Mouse (Mus musculus) heart, postnatal 25 days (tissue): Measurements from ENCODE around the gene Patl2. TPM values are rescaled to one million over a fixed set of nuclear protein-coding genes. Genes with fewer than 3 reads are reported as not detected.
A peak's percentile ranks its signal among the peaks of the same experiment; 100 is the strongest.
"Not testable (repeated sequence)": the region's sequence is repeated elsewhere in the genome, so short reads cannot be mapped to it uniquely, and the experiment has no call there.

Experiments
- DNase-seq: peaks from one replicate; pipeline ENCODE4 v3.0.0; 2022; ENCODE audit warnings: low spot score
- intact Hi-C: fragments of 180-260 bp; cut with DNase I; formaldehyde crosslinking; loops from one replicate; pipeline ENCODE4 v1.15.1; 2025
- total RNA-seq, 2 experiments: library from RNA; stranded (reverse); gene quantifications; 2 replicates each; pipeline ENCODE4 v1.2.3; 2021

Patl2 gene
- not detected for total RNA-seq

GRCm38 (mm10) chr2:122186106-122186505 lies at the start of gene Patl2, which contains the start of gene Terb2:
Gene Patl2 (minus strand): TSS chr2:122186189.
Gene Terb2 (plus strand): TSS chr2:122186272.
- DNase-seq, result no peak

DNA sequence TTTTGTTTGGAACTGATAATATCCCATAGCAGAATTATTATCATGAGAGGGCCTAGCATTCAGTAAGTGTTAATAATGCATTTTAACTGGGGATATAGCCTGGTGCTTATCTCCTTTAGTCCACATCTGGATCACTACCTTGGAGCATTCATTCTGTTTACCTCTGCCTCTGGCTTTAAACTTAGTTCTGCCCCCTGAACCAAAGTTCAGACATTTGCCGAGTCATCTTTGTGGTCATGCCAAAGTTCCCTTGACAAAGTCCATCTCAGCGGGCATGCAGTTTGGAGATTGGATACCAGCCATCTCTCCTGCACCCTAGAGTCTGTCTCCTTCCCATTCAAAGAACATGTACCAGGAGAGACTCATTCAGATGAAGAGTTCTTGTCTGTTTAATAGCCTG lies 49.4 kb upstream of the Patl2 start:
- DNase-seq, result no peak
- intact Hi-C loops, result no loop called here

More at GRCm38 (mm10) chr2:122186106-122186505, at the start of gene Patl2, which contains the start of gene Terb2:
- intact Hi-C loops, result no loop called here

DNA sequence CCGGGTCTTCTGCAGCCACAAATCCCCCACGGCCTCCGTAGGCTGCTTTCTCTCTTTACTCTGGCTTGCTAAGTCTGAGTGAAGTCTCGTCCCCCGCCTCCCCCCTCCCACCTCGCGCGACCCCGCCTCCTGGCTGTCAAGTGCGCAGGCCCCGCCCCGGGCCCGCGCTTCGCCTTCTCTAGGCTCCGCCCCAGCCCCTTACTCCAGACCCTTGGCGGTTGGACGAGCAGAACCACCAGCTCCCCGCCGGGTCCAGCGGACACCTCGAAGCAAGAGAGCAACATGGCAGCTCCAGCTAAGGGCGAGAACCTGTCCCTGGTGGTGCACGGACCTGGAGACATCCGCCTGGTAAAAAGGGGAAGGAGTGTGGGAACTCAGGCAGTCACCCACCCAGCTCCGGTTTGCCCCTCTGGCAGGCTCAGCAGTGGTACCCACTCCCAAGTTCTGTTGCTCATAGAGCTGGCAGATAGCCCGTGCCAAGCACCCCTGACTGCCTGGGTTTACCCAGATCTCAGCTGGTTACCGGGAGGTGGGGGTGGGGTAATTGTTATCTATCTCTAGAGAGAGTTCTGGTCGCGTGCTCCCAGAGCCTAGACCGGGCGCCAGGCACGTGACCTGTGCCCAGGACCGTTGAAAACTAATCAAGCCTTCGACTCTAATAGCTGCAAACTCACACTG lies 48.8 kb upstream of the Patl2 start, which contains the start of gene Sord:
Sord (plus strand) TSS at position 139 of the 678 bp plus-strand sequence.
- intact Hi-C loops, result no loop called here
- peak; percentile 53 for DNase-seq

DNA sequence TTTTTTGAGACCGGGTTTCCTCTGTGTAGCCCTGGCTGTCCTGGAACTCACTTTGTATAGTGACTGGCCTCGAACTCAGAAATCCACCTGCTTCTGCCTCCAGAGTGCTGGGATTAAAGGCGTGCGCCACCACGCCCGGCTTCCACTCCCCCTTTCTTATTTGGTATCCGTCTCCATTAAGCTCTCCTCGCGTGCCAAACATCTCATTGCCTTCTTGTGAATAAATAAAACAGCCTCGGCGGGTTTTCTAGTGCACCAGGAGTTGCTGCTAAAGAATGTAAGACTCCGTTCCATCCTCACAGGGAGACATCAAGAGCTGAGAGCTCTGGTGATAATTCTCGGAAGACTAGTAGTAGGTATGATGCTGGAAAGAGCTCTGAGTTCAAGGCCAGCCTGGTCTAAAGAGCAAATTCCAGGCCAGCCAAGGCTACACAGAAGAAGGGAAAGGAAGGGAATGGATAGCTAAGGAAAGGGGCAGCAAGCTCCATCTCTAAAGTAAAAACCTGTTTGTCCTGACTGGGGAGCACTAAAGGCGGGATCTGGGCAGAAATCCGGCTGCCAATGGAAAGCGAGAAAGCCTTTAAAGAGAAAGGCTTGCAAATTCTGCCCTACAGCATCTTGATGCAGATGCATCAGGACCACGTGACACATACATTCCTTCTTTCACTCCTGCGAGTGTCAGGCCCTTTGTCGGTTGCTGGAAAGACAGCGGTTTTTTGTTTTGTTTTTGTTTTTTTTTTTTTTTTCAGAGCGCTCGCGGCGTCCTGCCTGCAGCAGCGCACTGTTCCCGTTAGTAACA lies 48.0 kb upstream of the Patl2 start:
- DNase-seq, result no peak

GRCm38 (mm10) chr2:122233341-122233740 lies 47.4 kb upstream of the Patl2 start:
- intact Hi-C loops, result no loop called here
- DNase-seq, result no peak

More for the DNA sequence above, 48.0 kb upstream of the Patl2 start:
- intact Hi-C loops, result no loop called here

- intact Hi-C loops, result no loop called here
- no peak for DNase-seq
Observed at GRCm38 (mm10) chr2:122231616-122232015, 45.6 kb upstream of the Patl2 start.

DNA sequence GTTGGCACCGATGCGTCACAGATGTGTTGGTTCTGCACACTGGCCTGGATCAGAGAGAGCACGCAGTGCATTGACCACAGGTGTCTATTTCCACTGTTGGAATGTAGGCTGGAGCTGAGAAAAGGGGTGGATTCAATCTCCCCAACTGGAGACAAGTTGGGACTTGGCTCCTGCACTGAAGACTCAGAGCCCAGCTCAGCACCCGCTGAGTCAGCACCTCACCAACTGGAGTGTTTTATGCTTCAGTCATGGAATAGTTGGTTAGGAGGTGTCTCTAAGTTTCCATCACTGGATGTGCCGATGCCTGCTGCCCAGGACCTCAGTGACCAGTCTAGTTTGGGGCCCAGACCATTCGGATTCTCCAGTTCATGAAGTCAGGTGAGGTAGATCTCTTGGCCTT lies 44.4 kb upstream of the Patl2 start:
- intact Hi-C loops, result no loop called here
- DNase-seq, result no peak

DNA sequence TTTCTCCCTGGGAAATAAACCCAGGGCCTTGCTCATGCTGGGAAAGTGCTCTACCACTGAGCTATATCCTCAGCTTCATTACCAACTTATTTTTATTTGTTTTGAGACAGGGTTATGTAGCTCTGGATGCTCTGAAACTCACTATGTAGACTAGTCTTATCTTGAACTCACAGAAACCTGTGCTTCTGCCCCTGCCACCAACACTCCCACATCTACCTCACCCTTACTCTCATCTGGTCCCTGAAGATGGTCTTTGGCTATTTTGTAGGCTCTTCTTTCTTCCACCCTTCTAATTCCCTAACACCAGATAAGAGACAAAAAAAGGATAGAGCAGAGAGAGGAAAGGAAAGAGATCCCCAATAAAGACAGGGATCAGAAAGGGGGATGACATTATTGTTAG lies 37.7 kb upstream of the Patl2 start:
- no peak for DNase-seq
- intact Hi-C loops, result no loop called here

GRCm38 (mm10) chr2:122222272-122222671 lies 36.3 kb upstream of the Patl2 start:
- no peak for DNase-seq
- intact Hi-C loops, result no loop called here

- DNase-seq, result no peak
- intact Hi-C loops, result no loop called here
Observed at GRCm38 (mm10) chr2:122221798-122222197, 35.8 kb upstream of the Patl2 start.

DNA sequence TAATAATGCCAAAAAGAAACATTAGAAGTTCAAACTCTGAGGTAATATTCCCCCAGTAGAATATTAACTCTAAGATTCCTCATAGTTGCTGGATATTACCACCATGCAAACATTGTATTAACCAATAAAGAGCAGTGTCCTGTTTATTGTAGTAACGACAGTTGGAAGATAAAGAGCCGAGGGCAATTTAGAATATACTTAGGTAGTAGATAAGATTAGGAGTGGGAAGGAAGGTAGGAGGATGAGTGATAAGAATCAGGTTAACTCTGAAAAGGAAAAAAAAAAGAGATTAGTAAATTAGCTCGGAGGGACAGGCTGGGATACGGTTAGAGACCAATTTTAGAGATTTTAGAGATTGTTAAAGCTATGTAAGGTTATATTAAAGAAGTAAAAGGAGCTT lies 35.4 kb upstream of the Patl2 start:
- DNase-seq, result no peak
- intact Hi-C loops, result no loop called here

GRCm38 (mm10) chr2:122218234-122218633 lies 32.2 kb upstream of the Patl2 start:
- no peak for DNase-seq
- intact Hi-C loops, result no loop called here

DNA sequence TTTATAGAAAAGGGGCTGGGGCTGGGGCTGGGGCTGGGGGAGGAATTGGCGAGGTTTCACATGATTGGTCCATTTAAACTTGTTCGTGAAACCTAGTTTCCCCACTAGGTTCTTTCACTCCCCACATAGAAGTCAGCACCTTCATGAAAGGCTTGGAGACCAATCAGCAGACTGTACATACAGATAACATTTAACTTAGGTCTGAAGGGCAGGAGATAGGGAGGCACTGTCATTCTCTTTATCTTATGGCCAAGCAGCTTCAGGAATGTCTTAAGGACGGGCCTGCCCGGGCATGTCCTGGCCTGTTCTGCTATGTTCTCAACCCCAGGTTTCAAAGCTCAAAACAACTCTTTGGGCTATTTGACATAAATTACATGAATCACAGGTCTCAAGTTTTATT lies 31.1 kb upstream of the Patl2 start:
- intact Hi-C loops, DNase-seq: not testable (repeated sequence)

DNA sequence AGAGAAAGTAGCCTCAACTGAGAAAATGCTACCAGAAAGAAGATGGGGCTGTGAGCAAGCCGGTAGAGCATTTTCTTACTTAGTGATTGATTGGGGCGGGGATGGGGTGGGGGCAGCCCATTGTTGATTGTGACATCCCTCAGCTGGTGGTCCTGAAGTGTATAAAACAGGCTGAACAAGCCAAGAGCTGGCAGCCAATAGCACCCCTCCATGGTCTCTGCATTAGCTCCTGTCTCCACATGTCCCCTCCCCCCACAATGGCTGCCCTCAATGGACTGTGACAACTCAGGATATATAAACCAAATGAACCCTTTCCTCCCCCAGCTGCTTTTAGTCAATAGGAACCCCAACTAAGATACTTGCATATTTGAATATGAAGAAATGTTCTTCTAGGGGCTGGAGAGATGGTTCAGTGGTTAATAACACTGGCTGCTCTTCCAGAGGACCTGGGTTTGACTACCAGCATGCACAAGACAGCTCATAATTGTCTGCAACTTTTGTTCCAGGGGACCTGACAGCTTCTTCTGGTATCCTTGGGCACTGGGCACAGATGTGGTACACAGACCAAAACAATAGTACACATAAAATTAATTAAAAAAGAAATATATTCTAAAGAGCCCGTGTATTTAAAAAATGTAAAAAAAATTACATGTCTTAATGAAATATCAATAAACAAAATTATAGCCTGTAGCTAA lies 24.7 kb upstream of the Patl2 start:
- intact Hi-C loops, result no loop called here
- DNase-seq, result no peak

- DNase-seq, result no peak
Observed at GRCm38 (mm10) chr2:122206440-122207107, 20.6 kb upstream of the Patl2 start.

GRCm38 (mm10) chr2:122201501-122201900 lies 15.5 kb upstream of the Patl2 start:
- intact Hi-C loops, result no loop called here
- no peak for DNase-seq

More at GRCm38 (mm10) chr2:122206440-122207107, 20.6 kb upstream of the Patl2 start:
- intact Hi-C loops, result no loop called here

DNA sequence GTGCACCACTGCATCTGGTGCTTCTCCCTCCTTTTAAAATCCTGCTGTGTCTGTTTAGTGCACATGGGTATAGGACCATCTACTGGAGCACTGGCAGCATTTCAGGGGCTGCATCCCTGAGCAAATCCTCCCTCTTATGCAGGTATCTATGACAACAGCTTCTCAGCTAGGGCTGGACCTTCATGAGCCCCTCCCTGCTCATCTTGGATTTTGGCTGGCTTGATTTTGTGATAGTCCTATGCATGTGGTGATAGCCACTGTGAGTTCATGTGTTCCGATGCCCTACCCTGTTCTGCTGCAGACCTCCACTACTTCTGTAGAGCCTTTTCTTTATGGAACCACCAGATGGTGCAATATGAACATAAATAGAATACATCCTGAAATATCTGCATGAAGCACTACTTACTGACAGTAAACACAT lies 8.5 kb upstream of the Patl2 start:
- intact Hi-C loops, result loop anchor here (2.0 to 10.0 kb wide), 5 partner anchors 50 to 364 kb away; partner anchors contain the start of gene Shf
- no peak for DNase-seq

DNA sequence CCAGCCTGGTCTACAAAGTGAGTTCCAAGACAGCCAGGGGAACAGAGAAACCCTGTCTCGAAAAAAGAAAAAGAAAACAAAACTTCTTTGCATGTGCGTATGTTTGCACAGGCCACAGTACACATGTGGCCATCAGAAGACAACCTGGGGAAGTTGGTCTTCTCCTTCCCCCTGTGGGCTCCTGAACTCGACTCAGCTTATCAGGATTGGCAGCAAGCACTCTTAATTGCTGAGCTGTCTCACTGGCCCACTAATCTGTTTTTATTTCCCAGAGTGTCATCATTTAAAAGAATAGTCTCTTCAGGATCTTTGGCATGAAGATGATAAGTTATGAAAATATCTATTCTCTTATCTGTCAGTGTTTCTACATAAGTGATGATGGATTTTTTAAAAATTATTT lies 5.9 kb upstream of the Patl2 start:
- intact Hi-C loops, result loop anchor here (5.0 to 10.0 kb wide), 2 partner anchors 173 to 275 kb away; partner anchors contain the start of gene Shf
- DNase-seq, result no peak

DNA sequence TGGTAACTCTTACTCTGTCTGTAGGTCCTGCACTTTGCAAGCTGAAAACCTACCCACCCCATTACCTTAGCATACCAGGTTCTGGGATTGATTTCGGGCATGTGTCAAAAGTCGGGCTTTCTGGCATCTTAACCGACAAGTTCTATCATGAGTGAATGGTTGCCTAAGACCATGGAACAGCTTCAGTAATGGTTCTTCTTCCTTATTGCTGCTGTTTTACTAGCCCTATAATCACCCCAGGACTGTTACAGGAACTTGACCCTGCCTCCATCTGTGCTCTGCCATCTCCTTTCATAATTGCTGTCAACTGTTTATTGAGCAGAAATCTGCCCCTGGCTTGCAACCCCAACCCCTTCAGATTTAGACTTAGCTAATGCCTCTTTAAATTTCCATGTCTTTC lies 762 bp upstream of the Patl2 start:
- no peak for DNase-seq
- intact Hi-C loops, result no loop called here

- DNase-seq, result no peak
- intact Hi-C loops, result no loop called here
Observed at GRCm38 (mm10) chr2:122185086-122185485, 903 bp downstream of the Patl2 start.
